Mouse (Mus musculus): ENCODE data around the gene Cldn22.

- TF ChIP-seq CTCF (IDR thresholded peaks at IDR 0.05; ENCODE audit: borderline replicate concordance, control insufficient read depth, extremely low read depth, insufficient read depth, low read length, poor library complexity) (no peak), POLR2A (IDR thresholded peaks at IDR 0.05; ENCODE audit: control insufficient read depth, extremely low read depth, insufficient read depth, low read length, poor library complexity) (no peak)
Observed at GRCm38 (mm10) chr8:47819034-47819433, 5.2 kb upstream of the Cldn22 start.

Data from thymus, adult 2 months (tissue).